In genomic region chr11:4578682-4579081, GRCm38 (mm10) we compare ENCODE assay signal across 11 mouse cellular contexts. TPM values are rescaled to one million over a fixed set of nuclear protein-coding genes. Genes with fewer than 3 reads are reported as not detected.
DNase-seq lines count a peak whose midpoint lies in the region; ATAC-seq and TF ChIP-seq lines count a peak whose summit lies in the region.
"Had no signal": no experiment of that assay in that cellular context is flagged by ENCODE, and none has a peak within 500 bp of the region (broad histone marks: within the 10 kb centered on the region; RNA-seq: fewer than 3 reads in every experiment).

No protein-coding gene starts in this region.

- H3K27me3 ChIP-seq in heart, adult 2 months (ENCODE audit: control insufficient read depth, insufficient read depth, low read length), result no peaks in the 10 kb centered on the region
- H3K27me3 ChIP-seq in midbrain, embryonic 16.5 days (ENCODE audit: control insufficient read depth, insufficient read depth, low read depth, low read length), result no peaks in the 10 kb centered on the region

- intact Hi-C loops in heart, adult 2 months (cut with DNase I), result no loop called here
- intact Hi-C loops in heart, postnatal 25 days (cut with DNase I), result no loop called here
- intact Hi-C loops in heart, postnatal 36 days (cut with DNase I), result no loop called here

- H3K9me3 ChIP-seq in midbrain, embryonic 16.5 days (replicated peaks; ENCODE audit: control insufficient read depth, low read length, poor library complexity, severe bottlenecking), result no peaks in the 10 kb centered on the region
- H3K9me3 ChIP-seq: G1E had no signal

- H3K27ac ChIP-seq in heart, adult 2 months, result no peak overlapping the region
- no peak overlapping the region for H3K27ac ChIP-seq in midbrain, embryonic 16.5 days (ENCODE audit: low read length)
- H3K27ac ChIP-seq: macrophage had no signal

- no peak overlapping the region for H3K4me3 ChIP-seq in heart, adult 2 months
- no peak overlapping the region for H3K4me3 ChIP-seq in midbrain, embryonic 16.5 days (ENCODE audit: low read depth, low read length)
- H3K4me3 ChIP-seq: erythroblast, embryonic 14.5 days had no signal

- TF ChIP-seq CTCF in heart, adult 2 months (IDR thresholded peaks at IDR 0.05), result no peak
- no peak for TF ChIP-seq CTCF in brain, embryonic 14.5 days (IDR thresholded peaks at IDR 0.05; ENCODE audit: borderline replicate concordance, extremely low read depth, insufficient read depth, insufficient read length)

- 16% methylated on average over 2 of the region's 2 CpGs for WGBS in heart, adult 2 months
- 70% methylated on average over 2 of the region's 2 CpGs for WGBS in midbrain, embryonic 16.5 days

- H3K9ac ChIP-seq in heart, adult 2 months (ENCODE audit: low read depth, low read length), result no peak overlapping the region
- no peak overlapping the region for H3K9ac ChIP-seq in midbrain, embryonic 16.5 days (ENCODE audit: low read depth, low read length)

- ATAC-seq in monocyte, adult 5-6 weeks (replicated peaks; ENCODE audit: insufficient number of reproducible peaks, low FRiP score, low TSS enrichment, poor library complexity, severe bottlenecking), result no peak
- no peak for ATAC-seq in midbrain, embryonic 16.5 days

- H3K4me2 ChIP-seq in midbrain, embryonic 16.5 days (ENCODE audit: low read length), result no peak overlapping the region

- TF ChIP-seq POLR2A in heart, adult 2 months (IDR thresholded peaks at IDR 0.05; ENCODE audit: insufficient read depth, low read depth, low read length), result no peak
- no peak for TF ChIP-seq POLR2A in brain, embryonic 14.5 days (IDR thresholded peaks at IDR 0.05; ENCODE audit: borderline replicate concordance, extremely low read depth, insufficient read depth, insufficient read length, poor library complexity, severe bottlenecking)

- H3K4me1 ChIP-seq in heart, adult 2 months (ENCODE audit: control insufficient read depth, insufficient read depth, low read length), result peaks cover 9% of the 10 kb centered on the region
- peaks cover 2% of the 10 kb centered on the region for H3K4me1 ChIP-seq in midbrain, embryonic 16.5 days (ENCODE audit: control insufficient read depth, insufficient read depth, low read length)

- no peak for TF ChIP-seq EP300 in heart, adult 2 months (IDR thresholded peaks at IDR 0.05; ENCODE audit: insufficient read depth, low read depth, low read length)

- peaks cover 5% of the 10 kb centered on the region for H3K79me2 ChIP-seq in heart, adult 2 months (replicated peaks; ENCODE audit: control insufficient read depth, insufficient read depth, low read length)

- peaks cover 9% of the 10 kb centered on the region for H3K36me3 ChIP-seq in heart, adult 2 months (ENCODE audit: control insufficient read depth, insufficient read depth, low read length)
- no peaks in the 10 kb centered on the region for H3K36me3 ChIP-seq in midbrain, embryonic 16.5 days (ENCODE audit: control insufficient read depth, insufficient read depth, low read length)

- peak; percentile 45 to 47 for DNase-seq in heart, adult 2 months
- DNase-seq in heart, postnatal 25 days (ENCODE audit: low spot score), result no peak
- peak; percentile 83 for DNase-seq in 416B (ENCODE audit: low read depth)
- peak; percentile 39 for DNase-seq in brain, embryonic 14.5 days (ENCODE audit: low read depth)
- peak; percentile 51 to 65 for DNase-seq in heart, postnatal 36 days
- peak; percentile 64 for DNase-seq in lung, postnatal 14 days

RNA-seq across cellular contexts. Expression of gene Mtmr3, which starts 16.0 kb away (rescaled TPM):
- 10 to 100 TPM; 43.9 to 50.8 TPM for total RNA-seq in heart, adult 2 months (2021)
- 24.4 and 37.5 TPM in 2 replicates for polyA plus RNA-seq in heart, adult 2 months (2012; rRNA removed)
- 10 to 100 TPM; 49.6 to 50.6 TPM for total RNA-seq in heart, postnatal 25 days (2021)
- polyA plus RNA-seq in brain, embryonic 14.5 days (2012; rRNA removed), result 41.4 and 53.7 TPM in 2 replicates
- 10 to 100 TPM; 50.4 to 54.4 TPM for total RNA-seq in heart, postnatal 36 days (2021)
- total RNA-seq in monocyte, adult 5-6 weeks (2017), result 89.9 to 98.0 TPM (median 96.8 TPM) in 3 replicates
- polyA plus RNA-seq in midbrain, embryonic 16.5 days (2015; fragmentation: Nextera tagmentation; extraction: Ambion mirVana), result 34.7 and 36.2 TPM in 2 replicates

RNA-seq across cellular contexts. Expression of gene Gm11032, which starts 41.2 kb away (rescaled TPM):
- total RNA-seq in heart, adult 2 months (2021), result not detected
- not detected in 2 replicates for polyA plus RNA-seq in heart, adult 2 months (2012; rRNA removed)
- total RNA-seq in heart, postnatal 25 days (2021), result not detected
- not detected in 2 replicates for polyA plus RNA-seq in brain, embryonic 14.5 days (2012; rRNA removed)
- total RNA-seq in heart, postnatal 36 days (2021), result not detected
- not detected in 3 replicates for total RNA-seq in monocyte, adult 5-6 weeks (2017)
- not detected in 2 replicates for polyA plus RNA-seq in midbrain, embryonic 16.5 days (2015; fragmentation: Nextera tagmentation; extraction: Ambion mirVana)
- total RNA-seq: G1E had no signal
- polyA plus RNA-seq: erythroblast, embryonic 14.5 days; G1E; macrophage had no signal

RNA-seq across cellular contexts. Expression of gene Ascc2, which starts 58.9 kb away (rescaled TPM):
- total RNA-seq in heart, adult 2 months (2021), result 10 to 100 TPM; 14.1 to 14.5 TPM
- polyA plus RNA-seq in heart, adult 2 months (2012; rRNA removed), result 9.7 and 12.6 TPM in 2 replicates
- total RNA-seq in heart, postnatal 25 days (2021), result 10 to 100 TPM; 13.6 to 15.2 TPM
- 27.5 and 32.3 TPM in 2 replicates for polyA plus RNA-seq in brain, embryonic 14.5 days (2012; rRNA removed)
- 10 to 100 TPM; 14.9 to 15.3 TPM for total RNA-seq in heart, postnatal 36 days (2021)
- total RNA-seq in monocyte, adult 5-6 weeks (2017), result 7.7 to 20.2 TPM (median 10.4 TPM) in 3 replicates
- 20.5 and 22.1 TPM in 2 replicates for polyA plus RNA-seq in midbrain, embryonic 16.5 days (2015; fragmentation: Nextera tagmentation; extraction: Ambion mirVana)
